Mouse (Mus musculus) neural tube, embryonic 14.5 days (tissue): ENCODE measurements around the gene Klf3. TPM values are rescaled to one million over a fixed set of nuclear protein-coding genes. Genes with fewer than 3 reads are reported as not detected.

ENCODE experiments used
- ATAC-seq: fragments of 200-750 bp; cut with Nextera tagmentation; 2 replicates; pipeline ENCODE4 v1.8.0; 2017; ENCODE audit warnings: low read depth, mild to moderate bottlenecking, moderate TSS enrichment, moderate library complexity
- H3K27ac ChIP-seq: fragments of 300-500 bp; sonication (generic); 2 replicates; pipeline ENCODE4 v1.5.1; 2014; ENCODE audit warnings: low read depth, mild to moderate bottlenecking, control low read depth, low read length, moderate library complexity, mixed read lengths
- H3K27me3 ChIP-seq: fragments of 300-500 bp; sonication (generic); 2 replicates; pipeline ENCODE4 v1.6.1; 2014; ENCODE audit warnings: low read length; ENCODE audit not compliant: control insufficient read depth, insufficient read depth
- H3K36me3 ChIP-seq: fragments of 300-500 bp; sonication (generic); 2 replicates; pipeline ENCODE4 v1.6.1; 2014; ENCODE audit warnings: low read length, mixed read lengths; ENCODE audit not compliant: control insufficient read depth, insufficient read depth
- H3K4me1 ChIP-seq: fragments of 300-500 bp; sonication (generic); 2 replicates; pipeline ENCODE4 v1.6.1; 2014; ENCODE audit warnings: low read length; ENCODE audit not compliant: control insufficient read depth, insufficient read depth
- H3K4me2 ChIP-seq: fragments of 300-500 bp; sonication (generic); 2 replicates; pipeline ENCODE4 v1.6.1; 2014; ENCODE audit warnings: mild to moderate bottlenecking, low read depth, low read length, control low read depth
- H3K4me3 ChIP-seq: fragments of 300-500 bp; sonication (generic); 2 replicates; pipeline ENCODE4 v1.5.1; 2014; ENCODE audit warnings: low read depth, low read length, control low read depth, mixed read lengths
- H3K9ac ChIP-seq: fragments of 300-500 bp; sonication (generic); replicated peaks from 2 replicates; pipeline ENCODE4 v1.6.1; 2014; ENCODE audit warnings: low read depth, mild to moderate bottlenecking, control low read depth, low read length, mixed read lengths
- H3K9me3 ChIP-seq: fragments of 300-500 bp; sonication (generic); 2 replicates; pipeline ENCODE4 v1.6.1; 2016; ENCODE audit warnings: low read length; ENCODE audit not compliant: control insufficient read depth
- WGBS: fragments of 180-500 bp; shearing (Covaris S2); extraction: QIAGEN DNeasy Blood & Tissue Kit; methylation state at CpG from one replicate; pipeline ENCODE4 v1.1.7; 2014; 5-methylcytosine and 5-hydroxymethylcytosine counted together
- polyA plus RNA-seq: library from polyadenylated mRNA; unstranded; fragments of >200 nt; fragmentation: Nextera tagmentation; extraction: Ambion mirVana; gene quantifications from 2 replicates; pipeline ENCODE4 v1.2.1, GENCODE M21; 2014

Gene Klf3
- polyA plus RNA-seq, 1 experiment from 2014 or later, result 20.1 TPM

DNA sequence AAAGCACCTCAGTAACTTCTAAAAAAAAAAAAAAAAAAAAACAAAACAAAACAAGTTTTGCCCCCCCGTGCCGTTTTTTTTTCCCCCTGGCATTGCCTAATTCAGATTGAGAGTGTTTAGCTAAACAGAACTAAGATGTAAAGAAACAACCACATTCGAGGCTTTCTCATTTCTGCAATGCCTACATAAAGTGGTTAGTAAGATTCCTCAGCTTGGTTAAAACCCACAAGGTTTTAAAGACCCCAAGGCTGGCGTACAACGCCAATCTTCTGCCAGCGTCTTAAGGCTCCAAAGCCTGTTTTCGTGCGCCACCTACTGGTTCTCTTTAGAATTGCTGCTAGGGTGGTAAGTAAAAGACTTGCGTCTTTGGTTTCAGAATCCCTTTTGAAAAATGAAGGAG, 10.2 kb downstream of the Klf3 start:
- Histone ChIP-seq H3K36me3 (no peaks in the 10 kb centered on the region), H3K4me1 (0 out of 2 replicates have a peak, but pooled peaks cover 7% of the 10 kb centered on the region), H3K4me2 (no peak overlapping the region), H3K9ac (no peak overlapping the region), H3K4me3 (no peak overlapping the region), H3K9me3 (no peaks in the 10 kb centered on the region), H3K27ac (no peak overlapping the region), H3K27me3 (no peaks in the 10 kb centered on the region)
- WGBS, result 17% methylated on average over 9 of the region's 9 CpGs
- ATAC-seq, result no peak

GRCm38 (mm10) chr5:64814416-64814815, 11.2 kb downstream of the Klf3 start:
- H3K27ac ChIP-seq, result no peak overlapping the region
- H3K9me3 ChIP-seq, result no peaks in the 10 kb centered on the region
- 0 out of 2 replicates have a peak, but pooled peaks cover 7% of the 10 kb centered on the region for H3K4me1 ChIP-seq
- WGBS, result 95% methylated on average over 7 of the region's 7 CpGs
- no peak overlapping the region for H3K4me2 ChIP-seq
- no peak overlapping the region for H3K9ac ChIP-seq
- no peaks in the 10 kb centered on the region for H3K27me3 ChIP-seq
- ATAC-seq, result no peak
- H3K4me3 ChIP-seq, result no peak overlapping the region
- H3K36me3 ChIP-seq, result no peaks in the 10 kb centered on the region

GRCm38 (mm10) chr5:64815631-64816030, 12.4 kb downstream of the Klf3 start:
- no peaks in the 10 kb centered on the region for H3K36me3 ChIP-seq
- WGBS, result 81% methylated on average over 8 of the region's 8 CpGs
- H3K4me3 ChIP-seq, result no peak overlapping the region

DNA sequence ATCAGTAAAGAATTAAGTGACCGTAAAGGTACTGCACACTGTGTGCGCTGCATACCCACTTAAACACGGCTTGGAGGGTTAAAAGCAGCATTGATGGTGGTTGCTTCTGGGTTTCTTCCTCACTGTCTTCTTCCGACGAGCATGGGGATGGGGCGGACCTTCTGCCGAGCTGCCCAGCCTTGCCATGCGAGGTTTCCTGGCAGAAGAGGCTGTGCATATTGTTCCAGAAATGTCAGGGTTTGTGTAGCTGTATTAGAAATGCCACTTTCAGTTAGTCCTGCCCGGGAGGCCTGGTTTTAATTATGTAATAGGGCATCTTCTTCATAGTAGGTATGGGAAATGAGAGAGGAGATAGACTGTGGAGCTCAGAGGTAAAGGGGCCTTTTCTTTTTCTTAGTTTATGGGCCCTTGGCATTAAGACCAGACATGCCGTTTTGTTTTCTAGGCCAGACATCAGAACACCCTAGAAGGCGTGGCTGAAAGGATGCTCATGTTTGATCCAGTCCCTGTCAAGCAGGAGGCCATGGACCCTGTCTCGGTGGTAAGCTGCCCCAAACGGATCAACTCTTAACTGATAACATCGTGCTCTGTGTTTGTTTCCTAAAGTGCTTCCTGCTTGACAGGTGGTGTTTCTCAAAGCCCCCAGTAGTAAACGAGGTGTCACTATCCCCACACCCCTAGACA, 13.2 kb downstream of the Klf3 start:
- Histone ChIP-seq H3K27ac (no peak overlapping the region), H3K27me3 (no peaks in the 10 kb centered on the region), H3K4me2 (no peak overlapping the region), H3K9ac (no peak overlapping the region), H3K9me3 (no peaks in the 10 kb centered on the region), H3K4me3 (no peak overlapping the region), H3K36me3 (no peaks in the 10 kb centered on the region), H3K4me1 (0 out of 2 replicates have a peak, but pooled peaks cover 7% of the 10 kb centered on the region)
- 88% methylated on average over 15 of the region's 15 CpGs for WGBS
- no peak for ATAC-seq

More at GRCm38 (mm10) chr5:64815631-64816030, 12.4 kb downstream of the Klf3 start:
- no peaks in the 10 kb centered on the region for H3K27me3 ChIP-seq
- H3K4me1 ChIP-seq, result 0 out of 2 replicates have a peak, but pooled peaks cover 7% of the 10 kb centered on the region
- H3K9ac ChIP-seq, result no peak overlapping the region
- no peaks in the 10 kb centered on the region for H3K9me3 ChIP-seq
- no peak for ATAC-seq
- H3K4me2 ChIP-seq, result no peak overlapping the region
- H3K27ac ChIP-seq, result no peak overlapping the region

- Histone ChIP-seq H3K9ac (no peak overlapping the region), H3K4me1 (0 out of 2 replicates have a peak, but pooled peaks cover 4% of the 10 kb centered on the region), H3K9me3 (no peaks in the 10 kb centered on the region), H3K27ac (no peak overlapping the region), H3K36me3 (no peaks in the 10 kb centered on the region), H3K27me3 (no peaks in the 10 kb centered on the region), H3K4me2 (no peak overlapping the region), H3K4me3 (no peak overlapping the region)
- no peak for ATAC-seq
- 77% methylated on average over 8 of the region's 8 CpGs for WGBS
These were observed 13.7 kb downstream of the Klf3 start for GRCm38 (mm10) chr5:64816974-64817296.

DNA sequence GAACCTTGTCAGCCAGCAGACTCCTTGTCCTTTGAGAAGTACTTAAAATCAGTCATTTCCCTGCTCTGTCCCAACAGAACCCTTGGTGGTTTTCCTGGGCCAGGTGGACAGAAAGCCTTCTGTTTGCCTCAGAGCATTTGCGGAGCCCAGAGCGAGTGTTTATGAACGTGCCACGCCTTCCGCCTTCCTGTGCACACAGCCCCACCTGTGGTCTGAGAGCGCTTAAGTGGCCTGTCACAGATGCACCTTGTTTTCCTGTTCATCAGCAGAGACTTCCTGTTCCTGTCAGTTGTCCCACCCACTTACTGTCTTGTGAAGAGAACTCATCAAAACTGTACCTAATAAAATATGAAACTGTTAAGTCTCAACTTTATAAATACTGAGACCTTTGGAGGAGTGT, 16.2 kb downstream of the Klf3 start:
- no peaks in the 10 kb centered on the region for H3K9me3 ChIP-seq
- ATAC-seq, result no peak
- no peak overlapping the region for H3K4me3 ChIP-seq
- H3K27me3 ChIP-seq, result no peaks in the 10 kb centered on the region
- no peak overlapping the region for H3K27ac ChIP-seq
- no peaks in the 10 kb centered on the region for H3K4me1 ChIP-seq
- no peak overlapping the region for H3K9ac ChIP-seq
- H3K36me3 ChIP-seq, result no peaks in the 10 kb centered on the region; the same call in 1 of the 2 replicates
- no peak overlapping the region for H3K4me2 ChIP-seq
- WGBS, result 92% methylated on average over 6 of the region's 6 CpGs

DNA sequence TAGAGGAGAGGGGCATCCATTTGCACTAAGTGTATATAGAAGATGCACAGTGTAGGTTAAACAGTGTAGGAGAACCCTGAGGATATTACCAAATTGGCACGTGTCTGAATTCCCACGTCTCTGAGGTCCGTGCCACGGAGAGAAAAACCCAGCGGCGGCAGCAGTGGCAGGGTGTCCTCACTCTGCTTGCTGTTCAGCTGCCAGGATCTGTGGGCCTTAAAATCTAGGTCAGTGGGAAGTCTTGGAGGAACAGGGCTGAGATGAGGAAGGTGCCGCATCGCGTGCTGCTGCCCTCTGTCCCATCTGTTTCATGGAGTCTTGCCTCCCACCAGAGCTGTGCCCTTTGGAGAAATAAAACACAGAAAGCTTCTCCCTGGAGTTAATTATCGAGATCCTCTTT, 16.9 kb downstream of the Klf3 start:
- Histone ChIP-seq H3K36me3 (no peaks in the 10 kb centered on the region; the same call in 1 of the 2 replicates), H3K27ac (no peak overlapping the region), H3K4me2 (no peak overlapping the region), H3K9ac (no peak overlapping the region), H3K4me3 (no peak overlapping the region), H3K27me3 (no peaks in the 10 kb centered on the region), H3K9me3 (no peaks in the 10 kb centered on the region), H3K4me1 (no peaks in the 10 kb centered on the region)
- 82% methylated on average over 10 of the region's 10 CpGs for WGBS
- ATAC-seq, result 0 out of 2 replicates have a peak, but pooled peaks have one; percentile 19

DNA sequence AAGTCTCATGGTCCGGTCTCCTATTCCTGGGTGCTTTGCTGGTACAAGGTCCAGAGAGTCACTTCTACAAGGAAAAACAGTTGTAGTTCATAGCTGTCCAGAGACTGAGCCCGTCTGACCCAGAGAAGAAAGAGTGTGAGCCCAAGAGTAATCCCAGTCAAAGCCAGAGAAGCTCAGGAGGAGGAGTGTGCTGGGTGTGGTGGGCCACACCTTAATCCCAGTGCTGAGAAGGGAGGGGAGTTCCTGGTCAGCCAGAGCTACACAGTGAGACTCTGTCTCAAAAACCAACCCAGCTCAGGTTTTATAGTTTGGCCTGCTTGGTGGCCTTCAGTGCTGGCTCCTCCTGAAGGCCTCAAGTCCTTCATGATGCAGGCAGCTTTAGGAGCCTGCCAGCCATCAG, 18.1 kb downstream of the Klf3 start:
- no peak overlapping the region for H3K4me3 ChIP-seq
- WGBS, result 90% methylated on average over 2 of the region's 2 CpGs
- no peak overlapping the region for H3K9ac ChIP-seq
- H3K36me3 ChIP-seq, result no peaks in the 10 kb centered on the region; the same call in 1 of the 2 replicates
- H3K4me2 ChIP-seq, result no peak overlapping the region
- no peak for ATAC-seq
- no peaks in the 10 kb centered on the region for H3K9me3 ChIP-seq
- no peaks in the 10 kb centered on the region for H3K4me1 ChIP-seq
- H3K27ac ChIP-seq, result no peak overlapping the region
- H3K27me3 ChIP-seq, result no peaks in the 10 kb centered on the region

DNA sequence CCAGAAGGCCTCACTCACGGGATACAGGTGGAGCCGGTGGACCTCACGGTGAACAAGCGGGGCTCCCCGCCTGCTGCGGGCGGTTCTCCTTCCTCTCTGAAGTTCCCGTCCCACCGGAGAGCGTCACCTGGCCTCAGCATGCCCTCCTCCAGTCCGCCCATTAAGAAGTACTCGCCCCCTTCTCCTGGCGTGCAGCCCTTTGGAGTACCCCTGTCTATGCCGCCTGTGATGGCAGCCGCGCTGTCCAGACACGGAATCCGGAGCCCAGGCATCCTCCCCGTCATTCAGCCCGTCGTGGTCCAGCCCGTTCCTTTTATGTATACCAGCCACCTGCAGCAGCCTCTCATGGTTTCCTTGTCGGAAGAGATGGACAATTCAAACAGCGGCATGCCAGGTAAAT, 18.8 kb downstream of the Klf3 start:
- ATAC-seq, result no peak
- Histone ChIP-seq H3K36me3 (no peaks in the 10 kb centered on the region; the same call in 1 of the 2 replicates), H3K27ac (no peak overlapping the region), H3K9me3 (no peaks in the 10 kb centered on the region), H3K4me1 (no peaks in the 10 kb centered on the region), H3K27me3 (no peaks in the 10 kb centered on the region), H3K9ac (no peak overlapping the region), H3K4me3 (no peak overlapping the region), H3K4me2 (no peak overlapping the region)
- 95% methylated on average over 24 of the region's 24 CpGs for WGBS
